Mouse (Mus musculus): ENCODE measurements around the gene Vim. TPM values are rescaled to one million over a fixed set of nuclear protein-coding genes. Genes with fewer than 3 reads are reported as not detected.
A peak's percentile ranks its signal among the peaks of the same experiment; 100 is the strongest.

The Vim gene
- polyA plus RNA-seq (2016; fragmentation: Nextera tagmentation; extraction: Ambion mirVana): 912 and 971 TPM in 2 replicates

DNA sequence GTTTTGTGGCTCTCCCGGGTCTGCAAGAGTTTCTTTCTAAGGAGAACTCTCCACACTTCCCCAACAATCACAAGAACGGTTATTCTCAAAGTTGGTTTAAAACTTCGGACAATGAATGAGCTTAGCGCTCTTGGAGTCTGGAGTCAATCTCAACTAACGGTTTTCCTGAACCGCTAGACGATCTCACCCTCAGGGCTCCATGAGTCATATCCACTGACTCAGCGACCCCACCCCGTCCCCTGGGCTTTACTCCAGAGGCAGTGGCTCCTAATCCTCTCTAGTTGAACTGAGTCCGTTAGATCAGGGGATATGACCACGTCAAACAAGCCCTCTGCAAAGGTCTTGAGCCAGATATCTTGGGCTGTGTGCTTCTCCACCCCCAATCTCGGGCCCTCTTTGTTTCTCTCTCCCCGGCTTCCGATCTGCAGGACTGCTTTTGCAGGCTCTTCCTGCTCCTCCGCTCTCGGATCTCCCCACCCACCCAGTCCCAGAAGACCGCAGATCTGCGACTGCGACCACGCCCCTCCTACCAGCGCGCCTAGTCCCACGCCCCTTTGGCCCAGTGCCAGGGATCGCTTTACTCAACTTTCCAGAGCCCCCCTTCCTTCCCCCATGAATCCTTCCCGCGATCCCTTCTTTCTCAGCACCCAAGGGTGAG lies at the start of gene Vim:
TSS of gene Vim (plus strand) at position 520 of the 658 bp plus-strand sequence.
- peak within 1 kb of the TSS; percentile 87 for H3K4me3 ChIP-seq
- peak within 1 kb of the TSS; percentile 97 for H3K9ac ChIP-seq
- peaks cover 20% of the 10 kb centered on the region for H3K36me3 ChIP-seq
- H3K27me3 ChIP-seq (replicated peaks): no peaks in the 10 kb centered on the region
- peak within 1 kb of the TSS; percentile 71 for H3K4me2 ChIP-seq
- H3K9me3 ChIP-seq (replicated peaks): no peaks in the 10 kb centered on the region
- peaks cover 20% of the 10 kb centered on the region for H3K4me1 ChIP-seq (replicated peaks)
- 2% methylated on average over 26 of the region's 26 CpGs for WGBS
- peak within 1 kb of the TSS; percentile 94 for H3K27ac ChIP-seq (ENCODE audit: poor library complexity, severe bottlenecking)
- ATAC-seq (ENCODE audit: insufficient number of reproducible peaks, low FRiP score): peak; percentile 93

DNA sequence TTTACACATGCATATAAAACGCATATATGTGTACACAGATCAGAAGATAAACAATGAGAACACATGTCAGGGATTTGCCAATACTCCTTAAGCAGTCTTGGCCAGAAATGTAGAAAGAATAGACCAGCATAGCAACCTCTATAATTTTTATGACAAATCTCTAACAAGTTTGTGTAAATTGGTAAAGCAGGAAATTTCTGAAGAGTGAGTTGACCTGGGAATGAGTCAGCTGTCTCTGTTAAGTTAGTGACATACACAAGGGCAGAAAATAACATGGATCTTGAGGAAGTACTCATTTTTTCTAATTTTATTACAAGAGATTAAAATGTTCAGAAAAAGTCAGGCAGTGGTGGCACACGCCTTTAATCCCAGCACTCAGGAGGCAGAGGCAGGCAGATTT lies 47.5 kb upstream of the Vim start:
- Histone ChIP-seq H3K4me3 (no peak overlapping the region), H3K9ac (no peak overlapping the region), H3K9me3 (replicated peaks) (no peaks in the 10 kb centered on the region), H3K27ac (ENCODE audit: poor library complexity, severe bottlenecking) (no peak overlapping the region), H3K4me1 (replicated peaks) (peaks cover 20% of the 10 kb centered on the region), H3K4me2 (no peak overlapping the region), H3K36me3 (no peaks in the 10 kb centered on the region), H3K27me3 (replicated peaks) (no peaks in the 10 kb centered on the region)
- ATAC-seq (ENCODE audit: insufficient number of reproducible peaks, low FRiP score): no peak
- WGBS: 82% methylated on average over 2 of the region's 2 CpGs

GRCm38 (mm10) chr2:13527125-13527524 lies 46.6 kb upstream of the Vim start:
- Histone ChIP-seq H3K9ac (no peak overlapping the region), H3K27me3 (replicated peaks) (no peaks in the 10 kb centered on the region), H3K9me3 (replicated peaks) (no peaks in the 10 kb centered on the region), H3K4me1 (replicated peaks) (peaks cover 20% of the 10 kb centered on the region), H3K4me2 (no peak overlapping the region), H3K27ac (ENCODE audit: poor library complexity, severe bottlenecking) (0 out of 2 replicates have a peak overlapping the region, but pooled peaks have one; percentile 16), H3K4me3 (no peak overlapping the region), H3K36me3 (no peaks in the 10 kb centered on the region)
- 40% methylated on average over 2 of the region's 2 CpGs for WGBS
- no peak for ATAC-seq (ENCODE audit: insufficient number of reproducible peaks, low FRiP score)

GRCm38 (mm10) chr2:13527531-13527930 lies 46.2 kb upstream of the Vim start:
- no peak for ATAC-seq (ENCODE audit: insufficient number of reproducible peaks, low FRiP score)
- H3K27me3 ChIP-seq (replicated peaks): no peaks in the 10 kb centered on the region
- H3K4me3 ChIP-seq: no peak overlapping the region
- no peaks in the 10 kb centered on the region for H3K36me3 ChIP-seq
- H3K4me1 ChIP-seq (replicated peaks): peaks cover 20% of the 10 kb centered on the region
- no peak overlapping the region for H3K9ac ChIP-seq
- no peaks in the 10 kb centered on the region for H3K9me3 ChIP-seq (replicated peaks)
- whole genome bisulfite sequencing: 52% methylated on average over 4 of the region's 4 CpGs
- 0 out of 2 replicates have a peak overlapping the region, but pooled peaks have one; percentile 16 for H3K27ac ChIP-seq (ENCODE audit: poor library complexity, severe bottlenecking)
- H3K4me2 ChIP-seq: no peak overlapping the region

DNA sequence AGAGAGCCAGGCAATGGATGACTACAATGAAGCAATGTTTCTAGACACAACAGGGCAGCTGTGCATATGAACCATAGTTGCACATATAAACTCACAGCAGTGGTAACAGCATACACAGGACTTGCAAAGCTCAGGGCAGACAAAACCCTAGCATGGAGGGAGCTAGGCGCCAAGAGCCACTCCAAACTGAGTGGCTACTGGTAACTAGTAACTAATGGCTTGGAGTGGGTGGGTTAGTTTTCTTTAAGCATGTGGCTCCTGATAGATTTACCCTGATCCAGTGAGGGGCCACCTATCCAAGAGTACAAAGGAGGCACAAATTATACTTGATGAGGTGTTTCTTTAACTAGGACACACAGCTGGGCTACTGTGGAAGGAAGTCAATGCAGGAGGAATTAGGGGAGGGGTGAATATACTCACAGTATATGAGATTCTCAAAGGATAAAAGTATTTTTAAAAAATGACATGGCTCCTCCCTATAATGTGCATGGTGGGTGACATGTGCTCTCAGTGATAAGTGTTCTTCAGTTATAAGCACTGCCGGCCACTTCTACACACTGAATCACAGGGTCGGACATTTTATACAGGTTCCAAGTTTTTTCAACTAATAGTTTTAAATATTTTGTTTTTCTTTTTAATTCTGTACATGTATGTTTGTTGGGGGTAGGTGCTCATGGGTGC lies 44.3 kb upstream of the Vim start:
- H3K9ac ChIP-seq: no peak overlapping the region
- peaks cover 13% of the 10 kb centered on the region for H3K4me1 ChIP-seq (replicated peaks)
- no peaks in the 10 kb centered on the region for H3K27me3 ChIP-seq (replicated peaks)
- no peak for ATAC-seq (ENCODE audit: insufficient number of reproducible peaks, low FRiP score)
- no peak overlapping the region for H3K4me2 ChIP-seq
- H3K4me3 ChIP-seq: no peak overlapping the region
- no peaks in the 10 kb centered on the region for H3K9me3 ChIP-seq (replicated peaks)
- H3K27ac ChIP-seq (ENCODE audit: poor library complexity, severe bottlenecking): no peak overlapping the region
- WGBS: 84% methylated on average over 3 of the region's 3 CpGs
- H3K36me3 ChIP-seq: no peaks in the 10 kb centered on the region

DNA sequence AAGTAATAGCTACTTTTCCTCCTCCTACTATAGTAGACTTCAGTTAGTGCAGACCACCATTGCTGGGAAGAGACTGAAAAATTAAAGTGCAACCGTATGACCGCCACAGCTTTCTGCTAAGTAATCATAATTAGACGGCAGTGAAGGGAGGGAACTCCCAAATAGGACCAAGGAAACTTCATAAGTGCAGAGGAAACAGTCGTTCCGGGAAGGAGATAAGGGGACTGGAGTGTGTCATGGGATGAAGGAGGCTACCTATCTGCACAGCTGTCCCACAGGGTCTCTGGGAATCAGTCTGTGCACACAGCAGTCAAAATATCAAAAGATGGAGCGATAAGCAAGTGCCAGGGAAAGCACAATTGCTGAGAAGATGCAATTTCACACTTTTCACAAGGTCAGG lies 43.1 kb upstream of the Vim start:
- Histone ChIP-seq H3K36me3 (no peaks in the 10 kb centered on the region), H3K27me3 (replicated peaks) (no peaks in the 10 kb centered on the region), H3K4me3 (no peak overlapping the region), H3K27ac (ENCODE audit: poor library complexity, severe bottlenecking) (no peak overlapping the region), H3K4me1 (replicated peaks) (peaks cover 12% of the 10 kb centered on the region), H3K4me2 (no peak overlapping the region), H3K9ac (no peak overlapping the region), H3K9me3 (replicated peaks) (no peaks in the 10 kb centered on the region)
- 47% methylated on average over 6 of the region's 6 CpGs for WGBS
- ATAC-seq (ENCODE audit: insufficient number of reproducible peaks, low FRiP score): no peak

- no peak overlapping the region for H3K9ac ChIP-seq
- no peak overlapping the region for H3K27ac ChIP-seq (ENCODE audit: poor library complexity, severe bottlenecking)
- H3K36me3 ChIP-seq: no peaks in the 10 kb centered on the region
- no peak overlapping the region for H3K4me3 ChIP-seq
- H3K4me2 ChIP-seq: no peak overlapping the region
- no peaks in the 10 kb centered on the region for H3K9me3 ChIP-seq (replicated peaks)
- no peaks in the 10 kb centered on the region for H3K27me3 ChIP-seq (replicated peaks)
- H3K4me1 ChIP-seq (replicated peaks): 0 out of 2 replicates have a peak, but pooled peaks cover 3% of the 10 kb centered on the region
- ATAC-seq (ENCODE audit: insufficient number of reproducible peaks, low FRiP score): no peak
These were observed 37.0 kb upstream of the Vim start for GRCm38 (mm10) chr2:13536747-13537146.

DNA sequence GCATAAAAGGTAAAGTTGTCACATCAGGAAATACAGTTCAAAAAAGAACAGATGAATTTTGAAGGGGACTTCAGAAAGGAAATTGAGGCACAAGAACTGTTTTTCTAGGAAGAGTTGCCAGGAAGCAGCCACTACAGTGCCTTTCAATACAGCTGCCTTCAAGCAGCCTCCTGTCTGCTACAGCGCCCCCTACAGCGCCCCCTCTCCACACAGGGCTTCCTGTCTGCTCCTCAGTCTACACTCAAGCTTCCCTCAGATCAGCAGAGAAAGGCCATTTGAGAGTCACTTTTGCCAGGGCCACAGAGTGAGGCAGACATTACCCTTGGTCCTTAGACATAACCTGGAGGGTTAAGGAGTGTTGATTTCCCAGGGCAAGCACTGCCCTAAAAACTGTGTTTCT lies 36.0 kb upstream of the Vim start:
- no peak for ATAC-seq (ENCODE audit: insufficient number of reproducible peaks, low FRiP score)
- Histone ChIP-seq H3K4me1 (replicated peaks) (0 out of 2 replicates have a peak, but pooled peaks cover 3% of the 10 kb centered on the region), H3K36me3 (no peaks in the 10 kb centered on the region), H3K27ac (ENCODE audit: poor library complexity, severe bottlenecking) (no peak overlapping the region), H3K27me3 (replicated peaks) (no peaks in the 10 kb centered on the region), H3K4me3 (no peak overlapping the region), H3K9ac (no peak overlapping the region), H3K4me2 (no peak overlapping the region), H3K9me3 (replicated peaks) (no peaks in the 10 kb centered on the region)
- 21% methylated on average over 2 of the region's 2 CpGs for WGBS

DNA sequence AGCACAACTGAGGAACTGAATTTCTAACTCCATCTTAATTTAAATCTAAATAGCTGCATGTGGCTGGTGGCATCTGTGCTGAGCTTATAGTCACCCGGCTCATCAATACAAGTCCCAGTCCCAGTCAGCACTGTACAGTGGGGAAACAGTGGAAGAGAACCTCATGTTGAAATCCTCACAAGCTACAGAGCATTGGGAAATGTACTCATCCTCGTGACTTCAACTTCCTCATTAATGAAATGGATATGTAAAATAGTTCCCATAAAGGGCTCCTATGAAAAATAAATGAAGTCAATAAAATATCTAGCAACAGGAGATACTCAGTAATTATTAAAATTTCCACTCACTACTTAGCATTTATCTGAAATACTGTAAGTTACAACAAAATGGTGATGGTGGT lies 35.5 kb upstream of the Vim start:
- ATAC-seq (ENCODE audit: insufficient number of reproducible peaks, low FRiP score): no peak
- no peaks in the 10 kb centered on the region for H3K36me3 ChIP-seq
- no peaks in the 10 kb centered on the region for H3K9me3 ChIP-seq (replicated peaks)
- H3K27ac ChIP-seq (ENCODE audit: poor library complexity, severe bottlenecking): no peak overlapping the region
- WGBS: 86% methylated on average over 2 of the region's 2 CpGs
- H3K4me2 ChIP-seq: no peak overlapping the region
- H3K27me3 ChIP-seq (replicated peaks): no peaks in the 10 kb centered on the region
- H3K4me1 ChIP-seq (replicated peaks): 0 out of 2 replicates have a peak, but pooled peaks cover 3% of the 10 kb centered on the region
- H3K4me3 ChIP-seq: no peak overlapping the region
- H3K9ac ChIP-seq: no peak overlapping the region

- Histone ChIP-seq H3K9me3 (replicated peaks) (no peaks in the 10 kb centered on the region), H3K36me3 (no peaks in the 10 kb centered on the region), H3K4me3 (no peak overlapping the region), H3K4me2 (no peak overlapping the region), H3K27ac (ENCODE audit: poor library complexity, severe bottlenecking) (no peak overlapping the region), H3K27me3 (replicated peaks) (no peaks in the 10 kb centered on the region), H3K4me1 (replicated peaks) (0 out of 2 replicates have a peak, but pooled peaks cover 5% of the 10 kb centered on the region), H3K9ac (no peak overlapping the region)
- ATAC-seq (ENCODE audit: insufficient number of reproducible peaks, low FRiP score): no peak
- 52% methylated on average over 6 of the region's 6 CpGs for WGBS
These were observed 34.9 kb upstream of the Vim start for GRCm38 (mm10) chr2:13538704-13539377.

DNA sequence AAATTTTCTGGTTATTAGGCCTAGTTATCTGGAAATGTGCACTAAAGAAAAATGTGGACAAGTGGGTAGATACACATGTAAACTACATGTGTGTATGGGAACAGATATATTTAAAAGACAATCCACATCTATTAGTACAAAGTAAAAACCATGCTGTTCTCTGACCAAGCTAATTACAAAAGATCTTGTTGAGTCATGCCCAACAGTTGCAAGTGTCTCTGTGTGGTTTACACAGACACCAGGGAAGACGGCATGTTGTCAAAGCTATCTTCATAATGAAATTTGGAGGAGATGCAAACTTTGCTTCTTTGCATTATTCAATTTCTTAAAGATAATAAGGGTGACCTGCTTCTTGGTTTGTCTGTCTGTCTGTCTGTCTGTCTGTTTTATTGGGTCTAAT lies 33.9 kb upstream of the Vim start:
- Histone ChIP-seq H3K4me3 (no peak overlapping the region), H3K4me1 (replicated peaks) (0 out of 2 replicates have a peak, but pooled peaks cover 5% of the 10 kb centered on the region), H3K27me3 (replicated peaks) (no peaks in the 10 kb centered on the region), H3K9ac (no peak overlapping the region), H3K9me3 (replicated peaks) (no peaks in the 10 kb centered on the region), H3K27ac (ENCODE audit: poor library complexity, severe bottlenecking) (no peak overlapping the region), H3K36me3 (no peaks in the 10 kb centered on the region), H3K4me2 (no peak overlapping the region)
- WGBS: 83% methylated on average over 1 of the region's 1 CpGs
- ATAC-seq (ENCODE audit: insufficient number of reproducible peaks, low FRiP score): no peak
